Mouse (Mus musculus) liver, adult 2 months (tissue): Measurements from ENCODE around the gene Klrg1.

Experiments used
- CTCF ChIP-seq: fragments of 200-500 bp; IDR thresholded peaks from 2 replicates; pipeline ENCODE4 v1.5.1; 2011; ENCODE audit warnings: low read depth, low read length, control low read depth
- POLR2A ChIP-seq: fragments of 200-500 bp; IDR thresholded peaks from 2 replicates; pipeline ENCODE4 v1.6.1; 2011; ENCODE audit warnings: low read length, control low read depth; ENCODE audit not compliant: insufficient read depth; ENCODE audit errors: extremely low read depth

- TF ChIP-seq CTCF = peak; percentile 80
- TF ChIP-seq POLR2A = no peak
These were observed 21.7 kb upstream of the Klrg1 start for GRCm38 (mm10) chr6:122304355-122304754.
